Mouse (Mus musculus) E14TG2a.4 (cell line): ENCODE data around the gene Poln.

Source experiments
- H3K27me3 ChIP-seq: 2 replicates; pipeline ENCODE4 v1.6.1; 2014; ENCODE audit warnings: low read length, control low read depth; ENCODE audit not compliant: insufficient read depth
- H3K36me3 ChIP-seq: 2 replicates; pipeline ENCODE4 v1.6.1; 2014; ENCODE audit warnings: low read length, control low read depth; ENCODE audit not compliant: insufficient read depth
- H3K4me1 ChIP-seq: replicated peaks from 2 replicates; pipeline ENCODE4 v1.6.1; 2014; ENCODE audit warnings: low read depth, low read length, control low read depth
- H3K4me3 ChIP-seq: replicated peaks from 2 replicates; pipeline ENCODE4 v1.5.1; 2014; ENCODE audit warnings: mild to moderate bottlenecking, low read length
- H3K9me3 ChIP-seq: 2 replicates; pipeline ENCODE4 v1.6.1; 2014; ENCODE audit warnings: low read length, control low read depth
- CTCF ChIP-seq: conservative IDR thresholded peaks from 2 replicates; pipeline ENCODE4 v1.5.1; 2014; ENCODE audit warnings: low read length
- NANOG ChIP-seq: IDR thresholded peaks from 2 replicates; pipeline ENCODE4 v1.6.1; 2014; ENCODE audit warnings: borderline replicate concordance, low read length, mixed read lengths
- POU5F1 ChIP-seq: IDR thresholded peaks from 2 replicates; pipeline ENCODE4 v1.6.1; 2014; ENCODE audit warnings: low read length, borderline replicate concordance

Poln gene

DNA sequence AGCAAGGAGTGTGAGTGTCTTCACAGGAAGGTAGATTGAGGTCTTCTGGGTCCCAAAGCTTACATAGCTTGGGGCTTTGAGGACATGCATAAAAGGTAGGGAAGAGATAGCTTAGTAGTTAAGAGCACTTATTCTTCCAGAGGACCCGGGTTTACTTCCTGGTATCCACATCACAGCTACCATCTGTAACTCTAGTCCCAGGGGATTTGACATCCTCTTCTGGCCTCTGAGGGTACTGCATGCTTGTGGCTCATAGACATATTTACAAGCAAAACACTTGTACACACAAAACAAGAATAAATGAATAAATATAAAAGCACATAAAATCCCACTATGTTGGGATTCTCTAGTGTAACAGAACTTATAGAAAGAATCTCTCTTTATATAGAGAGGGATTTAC is 154.6 kb downstream of the Poln start:
- Histone ChIP-seq H3K27me3 (peaks cover 47% of the 10 kb centered on the region), H3K36me3 (no peaks in the 10 kb centered on the region), H3K4me3 (no peak overlapping the region), H3K9me3 (no peaks in the 10 kb centered on the region), H3K4me1 (no peaks in the 10 kb centered on the region)
- TF ChIP-seq CTCF, result peak; percentile 98
- no peak for TF ChIP-seq NANOG

DNA sequence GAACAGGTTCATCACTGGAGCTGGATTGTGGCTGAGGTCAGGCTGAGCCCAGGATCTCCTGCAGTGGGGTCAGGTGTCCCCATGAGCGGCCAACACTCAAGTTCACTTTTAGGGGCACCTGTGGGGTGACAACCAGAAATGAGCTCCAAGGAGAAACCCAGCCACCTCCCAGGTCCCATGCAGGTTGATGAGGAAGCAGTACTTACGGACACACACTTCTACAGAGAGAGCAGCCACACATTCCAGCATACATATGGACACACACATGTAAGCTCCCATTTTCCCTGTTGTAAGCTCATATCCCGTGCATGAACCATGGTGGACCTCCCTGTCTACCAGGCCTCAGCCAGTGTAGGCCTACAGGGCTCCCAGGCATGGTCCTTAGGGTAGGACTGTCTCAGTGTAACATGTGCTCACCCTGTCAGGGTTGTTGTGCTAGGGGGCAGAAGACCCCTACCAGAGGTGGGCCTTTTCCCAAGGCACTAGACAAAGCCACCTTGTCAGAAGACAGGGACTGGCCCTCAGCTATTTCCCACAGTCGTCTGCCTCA is 161.8 kb downstream of the Poln start:
- Histone ChIP-seq H3K9me3 (no peaks in the 10 kb centered on the region), H3K36me3 (no peaks in the 10 kb centered on the region), H3K4me3 (no peak overlapping the region), H3K27me3 (peaks cover 79% of the 10 kb centered on the region), H3K4me1 (no peaks in the 10 kb centered on the region)
- TF ChIP-seq CTCF (no peak), POU5F1 (no peak), NANOG (no peak)

DNA sequence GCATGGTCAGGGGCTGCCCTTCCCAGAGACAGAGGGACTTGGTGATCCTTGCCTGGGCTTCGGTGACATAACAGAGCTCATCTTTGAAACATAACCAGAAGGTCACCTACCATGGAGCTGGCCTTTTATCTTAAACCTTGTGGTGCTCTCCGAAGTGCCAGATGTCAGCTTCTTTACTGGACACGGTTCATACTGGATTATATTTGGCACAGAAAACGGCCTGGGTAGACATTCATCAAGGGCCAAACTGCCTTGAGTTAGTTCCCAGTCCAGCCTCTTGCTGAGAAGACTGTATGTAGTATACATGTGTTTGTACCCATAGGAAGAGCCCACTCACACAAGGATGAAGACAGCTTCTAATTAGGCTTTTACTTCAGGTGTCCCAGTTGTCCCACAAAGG is 162.4 kb downstream of the Poln start:
- no peaks in the 10 kb centered on the region for H3K9me3 ChIP-seq
- TF ChIP-seq NANOG, result no peak
- no peak for TF ChIP-seq POU5F1
- no peak for TF ChIP-seq CTCF
- H3K27me3 ChIP-seq, result peaks cover 79% of the 10 kb centered on the region
- no peaks in the 10 kb centered on the region for H3K4me1 ChIP-seq
- no peaks in the 10 kb centered on the region for H3K36me3 ChIP-seq
- no peak overlapping the region for H3K4me3 ChIP-seq

DNA sequence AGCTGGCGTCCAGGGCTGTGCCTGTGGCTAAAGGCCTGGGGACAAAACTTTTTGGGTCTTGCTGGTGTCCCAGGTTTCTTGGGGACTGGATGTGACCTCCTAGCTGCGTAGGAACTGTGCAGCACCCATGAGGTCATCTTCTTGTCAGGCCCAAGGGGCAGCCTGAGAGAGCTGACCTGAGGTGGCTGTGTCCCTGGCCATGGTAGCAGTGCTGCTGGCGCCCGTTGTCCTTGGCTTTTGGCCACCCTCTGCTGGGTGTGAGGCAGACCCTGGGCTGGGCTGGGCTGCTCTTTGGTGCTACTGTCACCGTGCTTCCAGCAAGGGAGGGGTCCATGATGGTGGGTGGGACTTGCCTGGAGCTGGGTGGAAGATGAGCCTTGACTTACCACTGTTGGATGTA is 164.6 kb downstream of the Poln start:
- TF ChIP-seq CTCF (no peak), NANOG (no peak), POU5F1 (no peak)
- Histone ChIP-seq H3K9me3 (no peaks in the 10 kb centered on the region), H3K4me1 (peaks cover 3% of the 10 kb centered on the region; the same call in 1 of the 2 replicates), H3K4me3 (no peak overlapping the region), H3K27me3 (peaks cover 82% of the 10 kb centered on the region), H3K36me3 (no peaks in the 10 kb centered on the region)

DNA sequence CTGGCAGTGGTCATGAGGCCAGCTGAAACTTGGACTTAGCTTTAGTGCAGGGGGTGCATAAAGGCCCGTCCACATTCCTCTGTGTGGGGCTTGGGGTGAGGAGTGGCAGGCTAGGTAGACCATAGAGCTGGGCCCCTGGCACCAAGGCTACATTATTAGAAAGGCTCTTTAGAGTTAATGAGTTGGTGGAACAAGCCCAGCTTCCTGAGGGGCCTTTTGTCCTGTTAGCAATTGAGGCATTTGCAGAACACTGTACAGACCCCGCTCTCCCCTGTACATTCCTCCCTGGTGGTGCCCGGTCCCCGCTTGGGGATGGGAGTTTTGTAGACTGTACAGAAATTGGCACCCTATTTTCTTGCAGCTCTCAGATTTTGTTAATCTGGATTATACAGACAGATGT is 166.6 kb downstream of the Poln start:
- Histone ChIP-seq H3K36me3 (no peaks in the 10 kb centered on the region), H3K9me3 (peaks cover 6% of the 10 kb centered on the region; the same call in 1 of the 2 replicates), H3K4me1 (peaks cover 14% of the 10 kb centered on the region), H3K4me3 (no peak overlapping the region), H3K27me3 (peaks cover 84% of the 10 kb centered on the region)
- TF ChIP-seq CTCF, result no peak
- TF ChIP-seq POU5F1, result no peak
- TF ChIP-seq NANOG, result no peak

DNA sequence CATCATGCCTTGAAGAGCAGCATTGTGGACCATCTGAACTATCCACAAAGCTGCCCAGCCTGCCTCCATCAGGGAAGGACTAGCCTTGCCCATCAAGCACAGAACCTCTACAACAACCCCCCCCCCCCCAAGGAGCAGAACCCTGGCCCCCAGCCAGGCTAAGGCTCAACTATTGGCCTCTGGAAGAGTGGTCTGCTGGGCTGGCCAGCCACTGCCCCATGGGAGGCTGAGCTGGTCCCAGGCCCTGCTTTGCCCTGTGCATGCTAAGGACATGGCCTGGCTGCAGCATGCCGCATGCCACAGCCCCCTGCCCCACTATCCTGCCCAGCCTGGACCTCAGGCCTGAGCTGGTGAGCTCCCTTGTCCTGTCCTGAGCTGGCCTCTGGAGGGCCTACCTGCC is 167.8 kb downstream of the Poln start:
- Histone ChIP-seq H3K36me3 (no peaks in the 10 kb centered on the region), H3K4me1 (peaks cover 16% of the 10 kb centered on the region), H3K4me3 (no peak overlapping the region), H3K27me3 (peaks cover 84% of the 10 kb centered on the region), H3K9me3 (peaks cover 6% of the 10 kb centered on the region; the same call in 1 of the 2 replicates)
- TF ChIP-seq NANOG (no peak), POU5F1 (no peak), CTCF (no peak)

DNA sequence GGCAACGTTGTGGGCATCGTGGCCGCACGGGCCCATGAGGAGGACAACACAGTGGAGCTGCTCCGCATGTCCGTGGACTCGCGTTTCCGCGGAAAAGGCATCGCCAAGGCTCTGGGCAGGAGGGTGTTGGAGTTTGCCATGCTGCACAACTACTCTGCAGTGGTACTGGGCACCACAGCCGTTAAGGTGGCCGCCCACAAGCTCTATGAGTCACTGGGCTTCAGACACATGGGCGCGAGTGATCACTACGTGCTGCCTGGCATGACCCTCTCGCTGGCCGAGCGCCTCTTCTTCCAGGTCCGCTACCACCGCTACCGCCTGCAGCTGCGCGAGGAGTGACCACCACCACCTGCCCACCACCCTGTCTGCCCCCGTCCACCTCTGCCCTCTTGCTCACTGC is 168.4 kb downstream of the Poln start:
- TF ChIP-seq NANOG (no peak), POU5F1 (no peak), CTCF (no peak)
- H3K36me3 ChIP-seq, result no peaks in the 10 kb centered on the region
- peaks cover 85% of the 10 kb centered on the region for H3K27me3 ChIP-seq

DNA sequence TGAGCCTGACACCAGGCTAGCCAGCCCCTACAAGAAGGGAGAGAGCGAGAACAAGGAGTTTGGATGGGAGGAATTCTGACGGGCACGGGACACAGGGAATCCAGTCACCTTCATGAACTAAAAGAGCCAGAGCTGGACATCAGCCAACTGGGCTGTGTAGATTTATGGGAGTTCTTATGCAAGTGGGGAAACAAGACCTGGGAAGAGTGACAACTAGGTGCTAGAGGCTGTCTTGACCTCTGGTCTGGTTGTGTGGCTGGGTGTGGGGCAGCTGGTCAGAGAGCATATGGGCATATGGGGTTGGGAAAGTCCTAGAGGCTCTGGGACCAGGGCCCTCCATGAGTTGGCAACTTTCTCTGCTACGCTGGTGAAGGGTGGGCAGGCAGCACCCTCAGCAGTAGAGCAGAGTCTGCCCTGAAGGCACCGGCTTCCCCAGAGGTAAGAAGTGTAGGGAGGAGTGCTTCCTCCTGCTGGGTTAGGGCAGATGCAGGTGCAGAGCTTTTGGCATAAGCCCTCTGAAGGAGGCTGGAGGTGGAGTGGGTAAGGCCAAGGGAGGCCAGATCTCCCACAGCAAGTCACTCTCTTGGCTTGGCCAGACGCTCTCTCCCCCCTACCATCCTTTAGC is 169.7 kb downstream of the Poln start:
- Histone ChIP-seq H3K4me3 (no peak overlapping the region), H3K9me3 (peaks cover 6% of the 10 kb centered on the region; the same call in 1 of the 2 replicates), H3K4me1 (peaks cover 27% of the 10 kb centered on the region), H3K27me3 (peaks cover 87% of the 10 kb centered on the region), H3K36me3 (no peaks in the 10 kb centered on the region)
- no peak for TF ChIP-seq POU5F1
- no peak for TF ChIP-seq CTCF
- TF ChIP-seq NANOG, result no peak

More for the DNA sequence above, 168.4 kb downstream of the Poln start:
- peaks cover 6% of the 10 kb centered on the region; the same call in 1 of the 2 replicates for H3K9me3 ChIP-seq
- H3K4me3 ChIP-seq, result 0 out of 2 replicates have a peak overlapping the region, but pooled peaks have one; percentile 23
- H3K4me1 ChIP-seq, result peaks cover 16% of the 10 kb centered on the region

DNA sequence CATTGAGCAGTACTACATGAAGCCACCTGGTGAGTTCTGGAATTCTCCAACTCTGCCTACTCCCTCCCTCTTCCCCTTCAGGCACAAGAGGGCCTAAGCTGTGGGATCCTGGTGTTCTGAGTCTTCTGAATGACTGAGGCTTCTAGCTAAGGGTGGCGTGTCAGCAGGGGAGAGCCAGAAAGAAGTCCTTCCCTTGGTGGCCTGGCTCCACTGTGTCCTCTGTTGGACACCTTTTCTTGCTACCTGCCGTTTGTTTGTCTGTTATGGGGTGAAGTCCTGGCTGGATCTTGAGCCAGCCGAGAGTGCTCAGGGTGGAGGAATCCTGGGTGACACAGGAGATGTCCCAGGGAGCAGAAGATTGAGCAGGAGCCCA is 170.8 kb downstream of the Poln start:
- Histone ChIP-seq H3K36me3 (no peaks in the 10 kb centered on the region), H3K4me3 (peak overlapping the region; percentile 86; the same call in 1 of the 2 replicates), H3K9me3 (peaks cover 6% of the 10 kb centered on the region; the same call in 1 of the 2 replicates), H3K27me3 (peaks cover 85% of the 10 kb centered on the region), H3K4me1 (peaks cover 28% of the 10 kb centered on the region)
- TF ChIP-seq NANOG, result no peak
